Mouse (Mus musculus) intestine, embryonic 16.5 days (tissue): ENCODE results near the gene Intu. TPM values are rescaled to one million over a fixed set of nuclear protein-coding genes. Genes with fewer than 3 reads are reported as not detected.
A peak's percentile ranks its signal among the peaks of the same experiment; 100 is the strongest.

ENCODE experiments used
- ATAC-seq: fragments of 200-750 bp; cut with Nextera tagmentation; 2 replicates; pipeline ENCODE4 v1.8.0; 2017; ENCODE audit warnings: moderate TSS enrichment, moderate library complexity
- H3K27ac ChIP-seq: fragments of 300-500 bp; sonication (generic); 2 replicates; pipeline ENCODE4 v1.5.1; 2014; ENCODE audit warnings: mild to moderate bottlenecking, low read length
- H3K27me3 ChIP-seq: fragments of 300-500 bp; sonication (generic); replicated peaks from 2 replicates; pipeline ENCODE4 v1.6.1; 2014; ENCODE audit warnings: low read length, control low read depth, mixed read lengths; ENCODE audit not compliant: control insufficient read depth, insufficient read depth
- H3K36me3 ChIP-seq: fragments of 300-500 bp; sonication (generic); 2 replicates; pipeline ENCODE4 v1.6.1; 2014; ENCODE audit warnings: low read length, control low read depth; ENCODE audit not compliant: control insufficient read depth, insufficient read depth
- H3K4me1 ChIP-seq: fragments of 300-500 bp; sonication (generic); 2 replicates; pipeline ENCODE4 v1.6.1; 2014; ENCODE audit warnings: low read length, control low read depth, mixed read lengths; ENCODE audit not compliant: control insufficient read depth, insufficient read depth
- H3K4me2 ChIP-seq: fragments of 300-500 bp; sonication (generic); 2 replicates; pipeline ENCODE4 v1.6.1; 2014; ENCODE audit warnings: low read depth, low read length, control low read depth
- H3K4me3 ChIP-seq: fragments of 300-500 bp; sonication (generic); 2 replicates; pipeline ENCODE4 v1.5.1; 2014; ENCODE audit warnings: mild to moderate bottlenecking, low read length
- H3K9ac ChIP-seq: fragments of 300-500 bp; sonication (generic); 2 replicates; pipeline ENCODE4 v1.6.1; 2014; ENCODE audit warnings: low read depth, low read length
- H3K9me3 ChIP-seq: fragments of 300-500 bp; sonication (generic); 2 replicates; pipeline ENCODE4 v1.6.1; 2016; ENCODE audit warnings: low read length, control low read depth; ENCODE audit not compliant: control insufficient read depth
- WGBS: fragments of 180-500 bp; shearing (Covaris S2); extraction: QIAGEN DNeasy Blood & Tissue Kit; methylation state at CpG from one replicate; pipeline ENCODE4 v1.1.7; 2014; 5-methylcytosine and 5-hydroxymethylcytosine counted together
- polyA plus RNA-seq: library from polyadenylated mRNA; unstranded; fragments of >200 nt; fragmentation: Nextera tagmentation; extraction: Ambion mirVana; gene quantifications from 2 replicates; pipeline ENCODE4 v1.2.1, GENCODE M21; 2015

Gene Intu
- polyA plus RNA-seq, 1 experiment from 2014 or later: 1.9 TPM

- H3K27ac ChIP-seq: no peak overlapping the region
- H3K36me3 ChIP-seq: no peaks in the 10 kb centered on the region
- H3K9me3 ChIP-seq: peaks cover 2% of the 10 kb centered on the region; the same call in 1 of the 2 replicates
- H3K4me2 ChIP-seq: no peak overlapping the region
- no peak for ATAC-seq
- peaks cover 2% of the 10 kb centered on the region; the same call in 1 of the 2 replicates for H3K27me3 ChIP-seq
- no peaks in the 10 kb centered on the region for H3K4me1 ChIP-seq
- H3K9ac ChIP-seq: no peak overlapping the region
- H3K4me3 ChIP-seq: no peak overlapping the region
- WGBS: 21% methylated on average over 4 of the region's 4 CpGs
These were observed 5.7 kb upstream of the Intu start for GRCm38 (mm10) chr3:40525341-40525740.

- Histone ChIP-seq H3K9ac (no peak overlapping the region), H3K27me3 (peaks cover 2% of the 10 kb centered on the region; the same call in 1 of the 2 replicates), H3K9me3 (peaks cover 2% of the 10 kb centered on the region; the same call in 1 of the 2 replicates), H3K36me3 (no peaks in the 10 kb centered on the region), H3K4me2 (no peak overlapping the region), H3K4me1 (peaks cover 2% of the 10 kb centered on the region; the same call in 1 of the 2 replicates), H3K4me3 (no peak overlapping the region), H3K27ac (no peak overlapping the region)
- no peak for ATAC-seq
- WGBS: 78% methylated on average over 3 of the region's 3 CpGs
These were observed 5.0 kb upstream of the Intu start for GRCm38 (mm10) chr3:40526095-40526494.

DNA sequence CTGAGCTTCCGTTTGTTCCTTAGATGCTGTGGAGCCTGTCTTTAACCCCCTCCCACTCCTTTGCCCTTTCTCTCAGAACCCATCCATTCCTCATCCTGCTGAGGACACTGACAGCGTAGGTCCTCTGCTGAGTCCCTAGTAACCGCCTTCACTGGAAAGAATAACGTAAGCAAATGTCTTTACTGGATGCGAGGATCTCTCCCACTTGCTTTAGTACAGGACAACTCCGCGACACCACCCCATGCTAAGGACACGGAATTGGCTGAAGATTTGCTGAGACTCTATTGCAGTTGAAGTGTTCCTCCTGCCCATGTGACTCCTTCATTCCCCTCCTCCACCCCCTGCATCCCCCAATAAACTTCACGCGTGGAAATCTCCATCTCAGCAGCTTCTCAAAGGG, 3.9 kb upstream of the Intu start:
- Histone ChIP-seq H3K4me3 (no peak overlapping the region), H3K27me3 (peaks cover 9% of the 10 kb centered on the region), H3K9me3 (peaks cover 2% of the 10 kb centered on the region; the same call in 1 of the 2 replicates), H3K36me3 (no peaks in the 10 kb centered on the region), H3K27ac (no peak overlapping the region), H3K9ac (no peak overlapping the region), H3K4me2 (no peak overlapping the region), H3K4me1 (peaks cover 8% of the 10 kb centered on the region)
- 44% methylated on average over 10 of the region's 10 CpGs for WGBS
- ATAC-seq: no peak

- no peak for ATAC-seq
- Histone ChIP-seq H3K9ac (no peak overlapping the region), H3K4me2 (no peak overlapping the region), H3K4me3 (no peak overlapping the region), H3K36me3 (no peaks in the 10 kb centered on the region), H3K27me3 (peaks cover 15% of the 10 kb centered on the region), H3K27ac (no peak overlapping the region), H3K9me3 (peaks cover 2% of the 10 kb centered on the region; the same call in 1 of the 2 replicates), H3K4me1 (peaks cover 8% of the 10 kb centered on the region)
- WGBS: 26% methylated on average over 9 of the region's 9 CpGs
These were observed 2.8 kb upstream of the Intu start for GRCm38 (mm10) chr3:40527976-40528950.

- H3K27me3 ChIP-seq: peaks cover 17% of the 10 kb centered on the region
- 72% methylated on average over 6 of the region's 6 CpGs for WGBS
- H3K27ac ChIP-seq: no peak overlapping the region
- peaks cover 2% of the 10 kb centered on the region; the same call in 1 of the 2 replicates for H3K9me3 ChIP-seq
- no peak overlapping the region for H3K4me3 ChIP-seq
- H3K4me1 ChIP-seq: peaks cover 8% of the 10 kb centered on the region
- H3K36me3 ChIP-seq: no peaks in the 10 kb centered on the region
- ATAC-seq: no peak
- no peak overlapping the region for H3K9ac ChIP-seq
- H3K4me2 ChIP-seq: no peak overlapping the region
These were observed 2.1 kb upstream of the Intu start for GRCm38 (mm10) chr3:40528958-40529357.

DNA sequence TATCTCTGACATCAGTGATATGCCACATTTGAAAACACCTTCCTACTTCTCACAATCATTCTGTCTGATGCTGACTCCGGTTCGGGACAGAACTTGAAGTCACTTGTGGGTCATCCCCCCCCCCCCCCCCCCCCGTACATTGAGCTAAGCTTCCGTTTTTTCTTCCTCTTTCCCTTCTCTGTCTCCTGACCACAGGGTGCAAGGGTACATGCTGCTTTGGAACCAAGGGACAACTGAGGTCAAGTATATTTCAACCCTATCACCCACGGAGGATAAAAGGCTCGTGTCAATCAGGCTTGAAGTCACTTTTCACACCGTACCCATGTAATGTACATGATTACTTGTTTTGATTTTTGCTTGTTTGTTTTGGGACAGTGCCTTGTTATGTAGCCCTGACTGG, 241 bp upstream of the Intu start:
- ATAC-seq: no peak
- Histone ChIP-seq H3K9me3 (peaks cover 2% of the 10 kb centered on the region; the same call in 1 of the 2 replicates), H3K4me2 (peak overlapping the region; percentile 97), H3K9ac (no peak overlapping the region), H3K4me3 (peak overlapping the region; percentile 56), H3K4me1 (peaks cover 8% of the 10 kb centered on the region), H3K36me3 (no peaks in the 10 kb centered on the region), H3K27ac (no peak overlapping the region), H3K27me3 (peaks cover 18% of the 10 kb centered on the region)
- WGBS: 17% methylated on average over 7 of the region's 7 CpGs

GRCm38 (mm10) chr3:40532256-40532655, 1.2 kb downstream of the Intu start:
- Histone ChIP-seq H3K27ac (no peak overlapping the region), H3K27me3 (peaks cover 15% of the 10 kb centered on the region), H3K4me3 (peak overlapping the region; percentile 56; the same call in 1 of the 2 replicates), H3K4me2 (peak overlapping the region; percentile 97), H3K9me3 (peaks cover 2% of the 10 kb centered on the region; the same call in 1 of the 2 replicates), H3K9ac (no peak overlapping the region), H3K4me1 (peaks cover 8% of the 10 kb centered on the region), H3K36me3 (no peaks in the 10 kb centered on the region)
- WGBS: 20% methylated on average over 11 of the region's 11 CpGs
- no peak for ATAC-seq

- H3K27me3 ChIP-seq: peaks cover 15% of the 10 kb centered on the region
- no peak overlapping the region for H3K9ac ChIP-seq
- H3K9me3 ChIP-seq: peaks cover 2% of the 10 kb centered on the region; the same call in 1 of the 2 replicates
- H3K36me3 ChIP-seq: no peaks in the 10 kb centered on the region
- peaks cover 8% of the 10 kb centered on the region for H3K4me1 ChIP-seq
- no peak overlapping the region for H3K4me2 ChIP-seq
- no peak overlapping the region for H3K27ac ChIP-seq
- 70% methylated on average over 4 of the region's 4 CpGs for WGBS
- no peak for ATAC-seq
- H3K4me3 ChIP-seq: no peak overlapping the region
These were observed 3.1 kb downstream of the Intu start for GRCm38 (mm10) chr3:40534141-40534540.
